Mouse (Mus musculus) cerebellum, postnatal 25 days (tissue): ENCODE measurements around the gene Rpl31.

Experiments used
- DNase-seq, 2 experiments: peaks; one replicate each; pipeline ENCODE4 v3.0.0; 2021; ENCODE audit warnings: mixed read lengths in 2 of 2

Rpl31 gene

DNA sequence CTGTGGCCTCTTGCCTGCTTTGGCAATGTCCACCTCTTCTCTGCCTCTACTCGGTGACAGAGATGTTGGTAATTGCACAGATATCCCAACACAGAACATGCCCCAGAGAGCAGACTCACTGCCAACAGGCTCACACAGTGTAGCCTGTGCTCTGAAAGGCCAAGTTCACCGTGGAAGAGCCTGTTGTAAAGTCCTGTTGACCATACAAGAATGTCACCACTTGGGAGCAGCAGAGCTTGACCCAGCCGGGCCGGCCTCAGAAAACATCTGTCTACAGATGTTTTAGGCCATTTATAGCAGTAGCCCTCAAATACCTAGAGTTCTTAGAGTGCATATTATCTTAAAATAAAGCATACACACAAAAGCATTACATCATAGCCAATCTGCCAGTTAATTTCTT is 39.5 kb downstream of the Rpl31 start:
- DNase-seq, result no peak

DNA sequence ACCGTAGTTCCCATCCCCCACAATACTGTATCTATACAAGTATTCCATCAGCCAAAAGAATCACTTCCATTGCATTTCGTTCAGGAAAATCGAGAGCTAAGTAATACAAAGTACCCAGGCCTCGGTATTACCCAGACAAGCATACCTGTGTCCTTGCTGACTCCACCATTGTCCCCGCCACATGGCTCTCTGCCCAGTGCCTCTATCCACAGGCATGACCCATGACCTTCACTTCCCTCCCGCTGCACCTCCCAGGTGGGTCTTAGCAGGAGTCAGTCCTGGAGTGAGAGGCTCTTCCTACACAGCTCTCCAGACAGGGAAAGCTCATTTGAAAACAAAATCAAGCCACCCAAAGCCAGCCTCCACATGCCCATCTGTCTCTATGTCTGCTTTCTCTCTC is 40.5 kb downstream of the Rpl31 start:
- DNase-seq, result no peak

DNA sequence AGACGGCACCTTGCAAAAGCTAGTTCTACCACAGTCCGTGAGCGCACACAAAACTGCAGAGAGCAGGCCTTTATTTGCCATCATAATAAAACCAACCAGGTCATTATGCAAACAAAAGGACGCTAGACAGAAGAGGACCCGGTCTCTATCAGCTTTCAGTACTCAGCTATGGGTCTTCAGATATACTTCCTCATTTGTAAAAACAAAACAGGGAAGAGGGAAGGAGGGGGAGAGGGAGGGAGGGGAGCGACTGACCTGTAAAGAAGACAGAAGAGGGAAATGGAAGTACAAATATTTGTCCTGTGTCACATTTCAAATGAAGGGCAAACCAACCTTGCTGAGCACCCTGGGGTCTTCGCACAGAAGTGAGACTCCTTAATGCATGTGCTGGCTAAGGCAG is 41.0 kb downstream of the Rpl31 start:
- DNase-seq, result no peak

DNA sequence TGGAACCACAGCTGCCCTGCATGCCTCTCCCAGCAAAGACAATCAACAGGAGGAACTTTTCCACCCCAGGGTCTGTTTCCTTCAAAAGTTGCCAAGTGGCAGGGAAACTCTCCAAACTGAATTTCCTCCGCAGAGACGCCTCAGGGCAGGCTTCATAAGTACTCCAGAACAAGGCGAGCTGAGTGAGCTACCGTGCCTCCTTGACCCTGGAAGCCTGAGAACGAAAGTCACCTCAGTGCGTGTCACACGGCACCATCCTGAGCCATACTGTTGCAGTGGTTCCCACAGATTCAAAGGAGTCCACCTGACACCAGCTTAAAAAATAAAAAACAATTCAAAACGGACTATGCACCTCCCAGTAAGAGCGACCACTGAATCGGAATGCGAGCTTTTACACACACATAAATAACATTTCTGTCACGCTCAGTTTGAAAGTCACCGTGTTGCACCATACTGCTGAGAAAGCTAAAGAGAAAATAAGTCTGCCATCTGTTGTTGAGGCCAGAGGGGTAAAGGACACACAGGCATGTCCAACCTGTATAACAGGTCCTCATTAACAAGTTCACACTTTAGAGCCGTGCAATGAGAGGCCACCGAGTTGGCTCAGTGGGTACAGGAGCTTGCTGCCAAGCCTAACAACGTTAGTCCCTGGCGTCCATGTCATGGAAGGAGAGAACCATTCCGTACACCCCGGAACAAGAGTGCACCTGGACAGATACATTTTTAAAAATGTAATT is 42.6 kb downstream of the Rpl31 start:
- no peak for DNase-seq

DNA sequence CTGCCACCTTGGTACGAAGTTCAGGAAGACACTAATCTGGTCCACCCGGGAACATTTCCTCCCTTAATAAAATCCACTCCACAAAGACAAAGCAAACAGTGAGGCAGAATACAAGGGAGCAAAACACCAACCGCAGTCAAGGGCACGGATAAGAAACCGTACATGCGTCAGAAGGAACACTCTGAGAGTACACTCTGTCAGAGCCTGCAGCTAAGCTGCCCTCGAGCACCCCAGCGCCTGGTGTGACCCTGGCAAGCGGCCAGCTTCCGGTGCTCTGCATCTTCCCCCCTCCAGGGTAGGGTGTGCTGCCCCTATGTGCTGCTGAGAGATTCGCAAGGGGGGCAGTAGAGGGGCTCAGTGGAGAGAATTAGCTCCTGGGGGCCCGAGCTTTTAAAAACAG is 50.2 kb downstream of the Rpl31 start:
- no peak for DNase-seq

DNA sequence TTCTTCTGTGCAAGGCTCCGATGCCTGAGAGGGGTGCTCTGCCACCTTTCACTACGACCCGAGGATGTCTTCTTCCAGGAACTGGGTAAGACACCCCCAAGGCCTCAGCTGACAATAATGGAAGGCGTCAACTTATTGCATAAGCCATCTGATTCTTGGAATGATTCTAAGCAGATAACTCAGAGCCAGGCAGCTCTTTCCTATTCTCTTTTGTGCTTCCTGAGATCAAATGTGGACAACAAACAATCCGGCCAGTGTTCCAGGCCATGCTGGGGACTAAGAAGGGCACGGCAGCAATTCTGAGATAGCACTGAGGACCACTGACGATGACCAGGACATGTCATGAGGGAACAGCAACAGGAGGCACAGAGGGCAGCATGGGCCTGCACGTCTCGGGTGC is 51.2 kb downstream of the Rpl31 start:
- no peak for DNase-seq

DNA sequence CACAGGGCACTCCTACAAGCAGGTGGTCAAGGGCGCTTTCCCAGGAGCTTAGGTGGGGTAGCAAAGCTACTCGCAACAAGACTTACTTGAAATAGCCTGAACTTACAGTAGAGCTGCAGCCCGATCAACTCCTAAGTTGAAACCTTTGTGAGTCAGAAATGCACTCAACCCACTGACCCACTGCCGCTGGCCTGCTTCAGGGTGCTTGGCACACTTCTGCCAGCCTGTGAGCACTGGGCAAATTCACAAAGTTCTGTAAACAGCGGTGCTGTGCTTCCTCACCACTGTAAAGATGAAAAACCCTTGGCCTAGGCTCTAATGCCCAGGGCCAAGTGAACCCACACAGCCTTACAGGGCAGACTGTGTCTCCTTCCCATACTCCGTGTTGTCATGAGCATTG is 53.3 kb downstream of the Rpl31 start:
- no peak for DNase-seq
